Mouse (Mus musculus) heart, embryonic 12.5 days (tissue): ENCODE data around the gene Scube1. TPM values are rescaled to one million over a fixed set of nuclear protein-coding genes. Genes with fewer than 3 reads are reported as not detected.

ENCODE experiments used
- ATAC-seq: fragments of 200-750 bp; cut with Nextera tagmentation; 2 replicates; pipeline ENCODE4 v1.8.0; 2017; ENCODE audit warnings: moderate TSS enrichment, moderate library complexity; ENCODE audit not compliant: insufficient number of reproducible peaks, low FRiP score
- H3K27ac ChIP-seq: fragments of 300-500 bp; sonication (generic); 2 replicates; pipeline ENCODE4 v1.5.1; 2016; ENCODE audit warnings: mild to moderate bottlenecking, moderate library complexity; ENCODE audit not compliant: poor library complexity, severe bottlenecking
- H3K27me3 ChIP-seq: fragments of 300-500 bp; sonication (generic); replicated peaks from 2 replicates; pipeline ENCODE4 v1.6.1; 2016; ENCODE audit warnings: mild to moderate bottlenecking, moderate library complexity
- H3K36me3 ChIP-seq: fragments of 300-500 bp; sonication (generic); 2 replicates; pipeline ENCODE4 v1.6.1; 2016; ENCODE audit warnings: mild to moderate bottlenecking, moderate library complexity
- H3K4me1 ChIP-seq: fragments of 300-500 bp; sonication (generic); replicated peaks from 2 replicates; pipeline ENCODE4 v1.6.1; 2016; ENCODE audit warnings: mild to moderate bottlenecking
- H3K4me2 ChIP-seq: fragments of 300-500 bp; sonication (generic); 2 replicates; pipeline ENCODE4 v1.6.1; 2016; ENCODE audit warnings: mild to moderate bottlenecking, moderate library complexity
- H3K4me3 ChIP-seq: fragments of 300-500 bp; sonication (generic); 2 replicates; pipeline ENCODE4 v1.5.1; 2016; ENCODE audit warnings: mild to moderate bottlenecking
- H3K9ac ChIP-seq: fragments of 300-500 bp; sonication (generic); 2 replicates; pipeline ENCODE4 v1.6.1; 2016; ENCODE audit warnings: mild to moderate bottlenecking, moderate library complexity
- H3K9me3 ChIP-seq: fragments of 300-500 bp; sonication (generic); replicated peaks from 2 replicates; pipeline ENCODE4 v1.6.1; 2016; ENCODE audit warnings: mild to moderate bottlenecking, moderate library complexity
- WGBS: fragments of 180-500 bp; shearing (Covaris S2); methylation state at CpG from one replicate; pipeline ENCODE4 v1.1.7; 2016; 5-methylcytosine and 5-hydroxymethylcytosine counted together
- polyA plus RNA-seq: library from polyadenylated mRNA; unstranded; fragments of >200 nt; fragmentation: Nextera tagmentation; extraction: Ambion mirVana; gene quantifications from 2 replicates; pipeline ENCODE4 v1.2.1, GENCODE M21; 2016

The Scube1 gene
- polyA plus RNA-seq, 1 experiment from 2014 or later: 16.3 TPM

GRCm38 (mm10) chr15:83594513-83595363 lies 130.1 kb downstream of the Scube1 start, which contains the start of gene Ttll12:
Ttll12 (minus strand) TSS chr15:83595157.
- Histone ChIP-seq H3K4me3 (peak within 1 kb of the TSS; percentile 91), H3K9me3 (no peaks in the 10 kb centered on the region), H3K9ac (peak within 1 kb of the TSS; percentile 91), H3K4me1 (peaks cover 40% of the 10 kb centered on the region), H3K27ac (peak within 1 kb of the TSS; percentile 65), H3K27me3 (no peaks in the 10 kb centered on the region), H3K4me2 (peak within 1 kb of the TSS; percentile 91), H3K36me3 (0 out of 2 replicates have a peak, but pooled peaks cover 6% of the 10 kb centered on the region)
- ATAC-seq: peak; percentile 88
- under 1% methylated on average over 68 of the region's 68 CpGs for WGBS

GRCm38 (mm10) chr15:83593702-83594512 lies 130.9 kb downstream of the Scube1 start:
- peak overlapping the region; percentile 91 for H3K4me2 ChIP-seq
- H3K27me3 ChIP-seq: no peaks in the 10 kb centered on the region
- H3K27ac ChIP-seq: peak overlapping the region; percentile 49; the same call in 1 of the 2 replicates
- peak overlapping the region; percentile 91 for H3K4me3 ChIP-seq
- WGBS: 10% methylated on average over 19 of the region's 19 CpGs
- 0 out of 2 replicates have a peak, but pooled peaks cover 6% of the 10 kb centered on the region for H3K36me3 ChIP-seq
- peaks cover 40% of the 10 kb centered on the region for H3K4me1 ChIP-seq
- peak; percentile 66 for ATAC-seq
- H3K9me3 ChIP-seq: no peaks in the 10 kb centered on the region
- peak overlapping the region; percentile 91 for H3K9ac ChIP-seq

- H3K27ac ChIP-seq: peak overlapping the region; percentile 23; the same call in 1 of the 2 replicates
- ATAC-seq: peak; percentile 70
- peak overlapping the region; percentile 91; the same call in 1 of the 2 replicates for H3K4me3 ChIP-seq
- H3K9me3 ChIP-seq: no peaks in the 10 kb centered on the region
- peaks cover 12% of the 10 kb centered on the region for H3K36me3 ChIP-seq
- H3K4me1 ChIP-seq: peaks cover 40% of the 10 kb centered on the region
- no peaks in the 10 kb centered on the region for H3K27me3 ChIP-seq
- H3K4me2 ChIP-seq: peak overlapping the region; percentile 91
- H3K9ac ChIP-seq: peak overlapping the region; percentile 91
These were observed 131.6 kb downstream of the Scube1 start for GRCm38 (mm10) chr15:83593189-83593585.

- Histone ChIP-seq H3K27ac (0 out of 2 replicates have a peak overlapping the region, but pooled peaks have one; percentile 28), H3K9me3 (no peaks in the 10 kb centered on the region), H3K9ac (peak overlapping the region; percentile 91), H3K4me3 (0 out of 2 replicates have a peak overlapping the region, but pooled peaks have one; percentile 0), H3K4me2 (peak overlapping the region; percentile 91), H3K4me1 (peaks cover 40% of the 10 kb centered on the region), H3K27me3 (no peaks in the 10 kb centered on the region), H3K36me3 (peaks cover 16% of the 10 kb centered on the region)
- WGBS: 47% methylated on average over 8 of the region's 8 CpGs
- ATAC-seq: peak; percentile 45; the same call in 1 of the 2 replicates
These were observed 132.3 kb downstream of the Scube1 start for GRCm38 (mm10) chr15:83592260-83593188.

GRCm38 (mm10) chr15:83591758-83592157 lies 133.1 kb downstream of the Scube1 start:
- no peak for ATAC-seq
- H3K4me2 ChIP-seq: 0 out of 2 replicates have a peak overlapping the region, but pooled peaks have one; percentile 32
- no peak overlapping the region for H3K4me3 ChIP-seq
- H3K9ac ChIP-seq: no peak overlapping the region
- no peaks in the 10 kb centered on the region for H3K9me3 ChIP-seq
- H3K4me1 ChIP-seq: peaks cover 40% of the 10 kb centered on the region
- no peak overlapping the region for H3K27ac ChIP-seq
- peaks cover 24% of the 10 kb centered on the region for H3K36me3 ChIP-seq
- no peaks in the 10 kb centered on the region for H3K27me3 ChIP-seq
- 76% methylated on average over 6 of the region's 6 CpGs for WGBS

GRCm38 (mm10) chr15:83590841-83591240 lies 134.0 kb downstream of the Scube1 start:
- WGBS: 85% methylated on average over 4 of the region's 4 CpGs
- Histone ChIP-seq H3K9ac (no peak overlapping the region), H3K27me3 (no peaks in the 10 kb centered on the region), H3K9me3 (peaks cover 7% of the 10 kb centered on the region), H3K4me2 (no peak overlapping the region), H3K27ac (no peak overlapping the region), H3K4me1 (peaks cover 40% of the 10 kb centered on the region), H3K36me3 (peaks cover 33% of the 10 kb centered on the region), H3K4me3 (no peak overlapping the region)
- ATAC-seq: no peak

GRCm38 (mm10) chr15:83584741-83585220 lies 140.0 kb downstream of the Scube1 start:
- H3K4me3 ChIP-seq: no peak overlapping the region
- no peaks in the 10 kb centered on the region for H3K27me3 ChIP-seq
- ATAC-seq: no peak
- peaks cover 76% of the 10 kb centered on the region for H3K36me3 ChIP-seq
- no peaks in the 10 kb centered on the region for H3K4me1 ChIP-seq
- H3K27ac ChIP-seq: no peak overlapping the region
- no peak overlapping the region for H3K9ac ChIP-seq
- WGBS: 81% methylated on average over 6 of the region's 6 CpGs
- no peak overlapping the region for H3K4me2 ChIP-seq
- H3K9me3 ChIP-seq: peaks cover 8% of the 10 kb centered on the region

GRCm38 (mm10) chr15:83583419-83584156 lies 141.2 kb downstream of the Scube1 start:
- ATAC-seq: 0 out of 2 replicates have a peak, but pooled peaks have one; percentile 56
- H3K4me3 ChIP-seq: no peak overlapping the region
- 70% methylated on average over 8 of the region's 8 CpGs for WGBS
- H3K4me1 ChIP-seq: no peaks in the 10 kb centered on the region
- no peaks in the 10 kb centered on the region for H3K27me3 ChIP-seq
- no peak overlapping the region for H3K9ac ChIP-seq
- peaks cover 84% of the 10 kb centered on the region for H3K36me3 ChIP-seq
- H3K9me3 ChIP-seq: peaks cover 8% of the 10 kb centered on the region
- H3K4me2 ChIP-seq: no peak overlapping the region
- no peak overlapping the region for H3K27ac ChIP-seq

- no peak overlapping the region for H3K27ac ChIP-seq
- no peak for ATAC-seq
- H3K4me1 ChIP-seq: no peaks in the 10 kb centered on the region
- H3K27me3 ChIP-seq: no peaks in the 10 kb centered on the region
- H3K9ac ChIP-seq: no peak overlapping the region
- H3K4me2 ChIP-seq: no peak overlapping the region
- peaks cover 84% of the 10 kb centered on the region for H3K36me3 ChIP-seq
- WGBS: 90% methylated on average over 4 of the region's 4 CpGs
- peaks cover 8% of the 10 kb centered on the region for H3K9me3 ChIP-seq
- no peak overlapping the region for H3K4me3 ChIP-seq
These were observed 141.9 kb downstream of the Scube1 start for GRCm38 (mm10) chr15:83582931-83583330.
